Mouse (Mus musculus) limb, embryonic 12.5 days (tissue): ENCODE measurements around the gene Larp4b. TPM values are rescaled to one million over a fixed set of nuclear protein-coding genes. Genes with fewer than 3 reads are reported as not detected.

Experiments
- ATAC-seq: fragments of 200-750 bp; cut with Nextera tagmentation; 2 replicates; pipeline ENCODE4 v1.8.0; 2017; ENCODE audit warnings: low read depth, moderate TSS enrichment; ENCODE audit not compliant: insufficient number of reproducible peaks, insufficient read depth, low FRiP score, low TSS enrichment
- H3K27ac ChIP-seq: fragments of 300-500 bp; sonication (generic); 2 replicates; pipeline ENCODE4 v1.5.1; 2016; ENCODE audit warnings: mild to moderate bottlenecking, moderate library complexity
- H3K27me3 ChIP-seq: fragments of 300-500 bp; sonication (generic); 2 replicates; pipeline ENCODE4 v1.6.1; 2016; ENCODE audit warnings: mild to moderate bottlenecking, moderate library complexity
- H3K36me3 ChIP-seq: fragments of 300-500 bp; sonication (generic); 2 replicates; pipeline ENCODE4 v1.6.1; 2016; ENCODE audit warnings: mild to moderate bottlenecking, moderate library complexity
- H3K4me1 ChIP-seq: fragments of 300-500 bp; sonication (generic); replicated peaks from 2 replicates; pipeline ENCODE4 v1.6.1; 2016
- H3K4me2 ChIP-seq: fragments of 300-500 bp; sonication (generic); 2 replicates; pipeline ENCODE4 v1.6.1; 2016; ENCODE audit warnings: mild to moderate bottlenecking, moderate library complexity
- H3K4me3 ChIP-seq: fragments of 300-500 bp; sonication (generic); replicated peaks from 2 replicates; pipeline ENCODE4 v1.5.1; 2016; ENCODE audit warnings: mild to moderate bottlenecking
- H3K9ac ChIP-seq: fragments of 300-500 bp; sonication (generic); replicated peaks from 2 replicates; pipeline ENCODE4 v1.6.1; 2016; ENCODE audit warnings: mild to moderate bottlenecking, moderate library complexity
- H3K9me3 ChIP-seq: fragments of 300-500 bp; sonication (generic); 2 replicates; pipeline ENCODE4 v1.6.1; 2016; ENCODE audit warnings: mild to moderate bottlenecking, moderate library complexity
- WGBS: fragments of 180-500 bp; shearing (Covaris S2); methylation state at CpG from one replicate; pipeline ENCODE4 v1.1.7; 2016; 5-methylcytosine and 5-hydroxymethylcytosine counted together
- polyA plus RNA-seq: library from polyadenylated mRNA; unstranded; fragments of >200 nt; fragmentation: Nextera tagmentation; extraction: Ambion mirVana; gene quantifications from 2 replicates; pipeline ENCODE4 v1.2.1, GENCODE M21; 2016

Gene Larp4b
- polyA plus RNA-seq, 1 experiment from 2014 or later: 32.2 TPM

DNA sequence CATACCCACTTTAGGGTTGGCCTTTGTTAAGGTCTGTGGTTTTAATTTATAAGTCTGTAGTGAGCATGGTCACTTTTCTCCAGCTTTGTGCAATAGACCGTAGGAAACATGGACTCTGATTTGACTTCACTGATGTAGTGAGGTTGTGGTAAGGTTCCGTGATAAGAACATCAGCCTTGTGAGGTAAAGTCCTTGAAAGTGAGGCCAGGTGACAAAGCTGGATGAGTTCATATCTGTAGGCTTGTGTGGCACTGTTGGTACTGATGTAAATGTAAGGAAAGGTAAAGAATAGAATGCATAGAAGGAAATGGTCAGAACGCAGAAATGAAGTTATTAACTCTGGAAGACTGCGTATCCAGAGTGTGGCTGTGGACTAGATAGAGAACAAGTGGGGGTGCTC is 57.9 kb downstream of the Larp4b start:
- Histone ChIP-seq H3K27me3 (no peaks in the 10 kb centered on the region), H3K27ac (no peak overlapping the region), H3K36me3 (peaks cover 78% of the 10 kb centered on the region), H3K4me3 (no peak overlapping the region), H3K9me3 (no peaks in the 10 kb centered on the region), H3K4me2 (no peak overlapping the region), H3K9ac (no peak overlapping the region), H3K4me1 (peaks cover 6% of the 10 kb centered on the region; the same call in 1 of the 2 replicates)
- WGBS: 91% methylated on average over 4 of the region's 4 CpGs
- no peak for ATAC-seq

DNA sequence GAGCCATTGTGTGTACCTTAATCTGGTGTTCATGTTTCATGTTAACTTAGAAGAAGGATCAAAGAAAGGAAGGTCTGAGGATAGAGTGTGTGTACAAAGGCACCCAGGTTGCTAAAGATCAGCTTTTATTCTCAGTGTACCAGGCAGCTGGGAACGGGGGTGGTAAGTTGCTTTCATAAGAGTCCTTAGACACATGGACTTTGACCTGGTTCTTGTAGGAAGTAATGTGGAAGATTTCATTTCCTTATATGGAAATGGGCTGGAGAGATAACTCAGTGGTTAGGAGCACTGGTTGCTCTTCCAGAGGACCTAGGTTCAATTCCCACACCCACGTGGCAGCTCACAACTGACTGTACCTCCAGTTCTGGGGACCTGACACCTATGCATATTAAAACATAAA is 58.6 kb downstream of the Larp4b start:
- Histone ChIP-seq H3K4me3 (no peak overlapping the region), H3K9ac (no peak overlapping the region), H3K4me1 (peaks cover 6% of the 10 kb centered on the region; the same call in 1 of the 2 replicates), H3K36me3 (peaks cover 79% of the 10 kb centered on the region), H3K27ac (no peak overlapping the region), H3K27me3 (no peaks in the 10 kb centered on the region), H3K4me2 (no peak overlapping the region), H3K9me3 (no peaks in the 10 kb centered on the region)
- no peak for ATAC-seq
- 92% methylated on average over 2 of the region's 2 CpGs for WGBS

DNA sequence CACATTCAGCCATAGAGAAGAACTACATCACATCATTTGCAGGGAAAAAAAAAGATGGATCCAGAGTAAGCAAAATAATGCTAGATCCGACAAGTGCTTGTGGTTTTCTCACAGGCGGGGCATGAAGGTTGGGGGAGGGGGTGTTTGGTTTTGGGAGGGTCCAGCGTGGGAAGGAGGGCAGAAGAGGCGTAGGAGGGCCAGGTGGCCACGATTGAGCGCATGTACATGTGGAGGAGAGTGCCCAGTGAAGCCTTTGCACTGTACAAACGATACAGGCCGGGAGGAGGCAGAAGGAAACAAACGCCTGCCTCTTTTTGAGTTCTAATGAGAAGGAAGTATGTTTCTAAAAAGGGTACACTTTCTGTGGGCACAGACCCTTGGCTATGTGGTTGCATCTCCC is 60.1 kb downstream of the Larp4b start:
- Histone ChIP-seq H3K27ac (no peak overlapping the region), H3K36me3 (peaks cover 82% of the 10 kb centered on the region)
- 82% methylated on average over 9 of the region's 9 CpGs for WGBS

DNA sequence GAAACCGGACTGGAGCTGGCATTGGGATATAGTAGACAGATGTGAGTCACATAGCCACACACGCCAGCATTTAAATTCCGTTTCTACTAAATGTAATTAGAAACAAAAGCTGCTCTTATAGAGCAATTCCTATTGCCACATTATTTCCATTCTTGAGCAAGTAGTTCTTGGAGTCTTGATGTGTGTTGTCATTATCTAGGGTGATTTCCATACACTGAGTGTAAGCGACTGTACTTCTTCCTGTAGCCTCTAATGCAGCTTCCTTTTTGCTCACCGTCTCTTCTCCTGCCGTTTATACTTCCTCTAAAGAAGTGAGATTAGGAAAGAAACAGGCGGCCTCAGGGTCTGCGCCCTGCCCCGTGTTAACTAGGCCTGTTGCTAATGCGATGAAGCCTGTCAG is 65.6 kb downstream of the Larp4b start:
- no peak for ATAC-seq
- H3K27me3 ChIP-seq: no peaks in the 10 kb centered on the region
- WGBS: 87% methylated on average over 10 of the region's 10 CpGs
- H3K36me3 ChIP-seq: peaks cover 86% of the 10 kb centered on the region
- H3K27ac ChIP-seq: no peak overlapping the region
- no peak overlapping the region for H3K4me3 ChIP-seq
- H3K4me1 ChIP-seq: no peaks in the 10 kb centered on the region
- no peak overlapping the region for H3K9ac ChIP-seq
- H3K4me2 ChIP-seq: no peak overlapping the region
- H3K9me3 ChIP-seq: no peaks in the 10 kb centered on the region

More for the DNA sequence above, 60.1 kb downstream of the Larp4b start:
- Histone ChIP-seq H3K4me3 (no peak overlapping the region), H3K4me2 (no peak overlapping the region), H3K9me3 (no peaks in the 10 kb centered on the region), H3K4me1 (peaks cover 6% of the 10 kb centered on the region; the same call in 1 of the 2 replicates), H3K27me3 (no peaks in the 10 kb centered on the region), H3K9ac (no peak overlapping the region)
- no peak for ATAC-seq

DNA sequence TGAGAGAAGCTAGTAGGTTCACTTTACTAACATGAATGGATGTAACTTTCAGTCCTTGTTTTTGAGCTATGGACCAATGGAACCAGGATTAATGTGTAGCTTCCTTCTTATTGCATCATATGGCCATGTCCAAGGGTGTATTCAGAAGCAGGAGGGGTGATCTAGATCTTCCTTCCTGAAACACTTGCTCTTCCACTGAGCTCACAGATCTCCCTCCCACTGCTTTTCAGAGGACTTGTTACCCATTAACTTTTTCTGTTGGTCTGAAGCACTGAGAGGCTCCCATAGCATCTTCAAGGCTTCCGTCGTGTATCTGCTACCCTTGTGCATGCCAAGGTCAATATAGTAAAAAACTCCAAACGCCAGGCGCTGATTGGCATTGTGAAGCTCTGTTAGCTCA is 69.2 kb downstream of the Larp4b start:
- peaks cover 91% of the 10 kb centered on the region for H3K36me3 ChIP-seq
- ATAC-seq: no peak

DNA sequence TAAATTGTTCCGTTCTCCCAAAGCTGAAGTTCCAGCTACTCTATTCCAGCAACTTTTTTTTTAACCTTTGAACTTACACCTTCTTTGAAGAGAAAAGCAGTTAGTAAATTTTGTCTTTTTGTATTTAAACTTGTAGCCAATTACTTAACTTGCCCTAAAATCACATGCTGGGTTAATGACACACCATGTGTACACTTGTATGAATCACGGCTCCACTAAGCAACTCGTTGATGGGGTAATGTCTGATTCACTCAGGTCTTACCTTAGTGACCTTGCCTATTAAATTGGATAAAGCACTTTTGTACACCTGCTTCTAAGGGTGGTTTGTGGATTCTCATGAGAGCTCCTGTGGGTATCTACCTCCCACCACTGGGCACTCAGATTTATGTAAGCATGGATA is 74.2 kb downstream of the Larp4b start:
- Histone ChIP-seq H3K9me3 (no peaks in the 10 kb centered on the region), H3K36me3 (peaks cover 84% of the 10 kb centered on the region), H3K4me3 (no peak overlapping the region), H3K27me3 (no peaks in the 10 kb centered on the region), H3K27ac (no peak overlapping the region), H3K9ac (no peak overlapping the region), H3K4me2 (no peak overlapping the region), H3K4me1 (no peaks in the 10 kb centered on the region)
- WGBS: 77% methylated on average over 3 of the region's 3 CpGs
- ATAC-seq: no peak

More for the DNA sequence above, 69.2 kb downstream of the Larp4b start:
- H3K27ac ChIP-seq: no peak overlapping the region
- H3K4me1 ChIP-seq: no peaks in the 10 kb centered on the region
- H3K4me2 ChIP-seq: no peak overlapping the region
- no peaks in the 10 kb centered on the region for H3K27me3 ChIP-seq
- 94% methylated on average over 4 of the region's 4 CpGs for WGBS
- no peaks in the 10 kb centered on the region for H3K9me3 ChIP-seq
- no peak overlapping the region for H3K9ac ChIP-seq
- no peak overlapping the region for H3K4me3 ChIP-seq

DNA sequence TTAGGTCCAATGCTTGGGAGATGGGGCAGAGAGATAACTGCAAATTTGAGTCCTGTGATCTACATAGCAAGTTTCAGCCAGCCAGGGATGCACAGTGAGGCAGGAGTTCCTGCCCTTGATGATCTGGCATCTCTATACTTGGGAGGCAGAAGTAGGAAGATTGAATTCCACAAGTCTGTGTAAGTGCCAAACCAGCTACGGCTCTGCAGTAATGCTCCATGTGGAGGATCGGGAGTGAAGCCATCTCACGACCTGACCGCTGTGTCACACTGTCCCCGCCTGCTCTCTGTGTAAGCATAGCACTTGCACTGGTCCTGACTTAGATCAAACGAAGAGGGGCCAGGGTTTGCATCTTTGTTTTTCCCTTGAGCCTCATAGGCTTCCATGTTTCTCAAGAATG is 75.9 kb downstream of the Larp4b start:
- no peak overlapping the region for H3K4me3 ChIP-seq
- H3K27ac ChIP-seq: no peak overlapping the region
- H3K4me1 ChIP-seq: no peaks in the 10 kb centered on the region
- WGBS: 92% methylated on average over 6 of the region's 6 CpGs
- peaks cover 80% of the 10 kb centered on the region for H3K36me3 ChIP-seq
- no peaks in the 10 kb centered on the region for H3K9me3 ChIP-seq
- H3K27me3 ChIP-seq: no peaks in the 10 kb centered on the region
- no peak for ATAC-seq
- no peak overlapping the region for H3K4me2 ChIP-seq
- no peak overlapping the region for H3K9ac ChIP-seq

DNA sequence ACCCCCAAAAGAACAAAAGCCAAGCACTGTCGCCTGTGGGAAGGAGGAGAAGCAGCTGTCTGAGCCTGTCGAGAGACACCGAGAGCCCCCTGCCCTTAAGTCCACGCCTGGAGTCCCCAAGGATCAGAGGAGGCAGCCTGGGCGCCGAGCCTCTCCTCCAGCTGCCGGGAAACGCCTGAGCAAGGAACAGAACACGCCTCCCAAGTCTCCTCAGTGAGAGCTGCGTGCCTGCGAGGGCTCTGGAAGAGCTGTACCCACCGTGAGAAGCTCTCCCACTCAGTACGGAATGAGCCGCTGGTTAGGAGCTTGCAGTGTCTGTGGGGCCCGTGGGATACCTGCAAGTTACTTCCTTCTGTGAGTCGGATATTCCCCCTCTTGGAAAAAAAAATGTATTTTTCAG is 77.0 kb downstream of the Larp4b start:
- WGBS: 89% methylated on average over 16 of the region's 16 CpGs
- no peaks in the 10 kb centered on the region for H3K9me3 ChIP-seq
- peaks cover 80% of the 10 kb centered on the region for H3K36me3 ChIP-seq
- no peak overlapping the region for H3K4me3 ChIP-seq
- H3K4me1 ChIP-seq: no peaks in the 10 kb centered on the region
- H3K27ac ChIP-seq: no peak overlapping the region
- no peaks in the 10 kb centered on the region for H3K27me3 ChIP-seq
- H3K4me2 ChIP-seq: no peak overlapping the region
- H3K9ac ChIP-seq: no peak overlapping the region
- no peak for ATAC-seq

DNA sequence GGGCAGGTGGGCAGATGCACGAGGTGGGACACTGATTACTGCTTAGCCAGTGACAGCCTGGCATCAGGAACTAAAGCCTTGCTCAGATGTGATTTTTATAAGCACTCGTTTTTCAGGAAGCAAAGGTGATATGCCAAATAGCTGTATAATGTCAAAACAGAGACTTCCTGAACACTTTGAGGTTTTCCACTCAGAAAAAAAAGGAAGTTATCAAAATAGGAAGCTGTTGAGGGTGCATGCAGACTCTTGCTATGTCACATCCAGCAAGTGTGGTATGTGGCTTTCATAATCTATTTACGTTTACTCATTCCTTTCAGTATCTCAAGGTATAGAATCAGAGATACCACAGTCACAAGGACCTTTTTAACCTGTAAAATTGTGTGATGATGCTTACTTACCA is 79.7 kb downstream of the Larp4b start:
- no peak for ATAC-seq
- H3K4me2 ChIP-seq: no peak overlapping the region
- no peak overlapping the region for H3K27ac ChIP-seq
- H3K9ac ChIP-seq: no peak overlapping the region
- no peaks in the 10 kb centered on the region for H3K9me3 ChIP-seq
- H3K27me3 ChIP-seq: no peaks in the 10 kb centered on the region
- no peaks in the 10 kb centered on the region for H3K4me1 ChIP-seq
- 74% methylated on average over 3 of the region's 3 CpGs for WGBS
- no peak overlapping the region for H3K4me3 ChIP-seq
- peaks cover 53% of the 10 kb centered on the region for H3K36me3 ChIP-seq

DNA sequence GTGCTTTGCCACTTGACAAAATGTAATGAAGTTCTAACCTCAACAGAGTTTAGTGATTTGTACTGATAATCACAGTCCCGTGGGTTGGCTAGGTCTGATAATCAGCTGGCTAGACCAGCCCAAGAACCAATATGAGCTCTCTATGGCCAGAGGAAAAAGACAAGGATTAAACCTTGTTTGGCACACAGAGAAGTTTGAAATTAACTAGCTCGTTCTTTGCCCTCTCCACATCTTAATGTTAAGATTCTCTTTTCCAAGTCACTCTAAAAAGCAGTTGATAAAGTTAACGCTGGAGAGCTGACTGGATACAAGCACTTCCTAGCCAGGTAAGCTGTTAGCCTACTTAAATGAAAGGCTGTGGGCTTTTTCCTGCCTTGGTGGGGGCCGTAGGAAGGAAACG is 81.5 kb downstream of the Larp4b start:
- ATAC-seq: no peak
- H3K9ac ChIP-seq: no peak overlapping the region
- 90% methylated on average over 5 of the region's 5 CpGs for WGBS
- no peaks in the 10 kb centered on the region for H3K27me3 ChIP-seq
- H3K4me2 ChIP-seq: no peak overlapping the region
- H3K36me3 ChIP-seq: peaks cover 36% of the 10 kb centered on the region
- no peaks in the 10 kb centered on the region for H3K9me3 ChIP-seq
- H3K4me3 ChIP-seq: no peak overlapping the region
- peaks cover 11% of the 10 kb centered on the region; the same call in 1 of the 2 replicates for H3K4me1 ChIP-seq
- H3K27ac ChIP-seq: no peak overlapping the region

DNA sequence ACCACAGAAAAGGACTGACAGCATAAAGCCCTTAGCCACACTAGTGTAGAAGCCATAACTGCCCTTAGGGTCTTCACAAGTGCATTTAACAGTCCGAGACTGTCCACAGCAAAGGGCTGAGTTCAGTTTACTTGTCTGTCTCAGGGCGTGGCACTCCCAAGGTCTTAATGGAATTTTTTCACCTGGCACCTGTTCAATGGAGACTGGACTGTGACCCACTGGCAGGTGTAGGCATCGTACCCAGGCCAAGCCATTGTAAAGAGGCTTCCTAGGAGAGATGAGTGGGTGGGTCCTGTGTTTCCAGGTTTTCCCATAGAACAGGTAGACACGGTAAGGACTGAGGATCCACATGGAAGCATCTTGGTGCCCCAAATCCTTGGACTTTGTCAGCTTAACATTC is 84.6 kb downstream of the Larp4b start:
- 94% methylated on average over 4 of the region's 4 CpGs for WGBS

DNA sequence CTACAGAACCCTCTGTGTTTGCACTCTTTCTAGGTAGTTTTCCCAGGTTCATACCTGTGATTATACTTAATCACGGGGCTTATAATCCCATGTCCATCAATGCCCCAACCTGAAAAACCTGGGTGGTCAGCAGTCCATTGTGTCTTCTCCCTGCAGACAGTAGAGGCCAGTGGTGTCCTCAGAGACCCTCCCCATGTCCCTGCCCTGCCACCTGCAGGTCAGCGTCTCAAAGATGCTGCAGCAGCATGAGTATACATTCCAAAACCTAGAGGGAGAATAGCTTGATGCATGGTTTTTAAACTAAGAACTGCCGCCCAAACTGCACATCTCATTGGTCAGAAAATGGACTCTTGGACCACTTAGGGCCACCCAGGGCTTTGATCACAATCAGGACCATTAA is 85.0 kb downstream of the Larp4b start:
- WGBS: 52% methylated on average over 3 of the region's 3 CpGs

More for the DNA sequence above, 84.6 kb downstream of the Larp4b start:
- no peak for ATAC-seq
- Histone ChIP-seq H3K27me3 (no peaks in the 10 kb centered on the region), H3K27ac (no peak overlapping the region), H3K4me2 (no peak overlapping the region), H3K4me1 (peaks cover 13% of the 10 kb centered on the region; the same call in 1 of the 2 replicates), H3K4me3 (no peak overlapping the region), H3K9me3 (no peaks in the 10 kb centered on the region), H3K9ac (no peak overlapping the region), H3K36me3 (peaks cover 16% of the 10 kb centered on the region)

More for the DNA sequence above, 85.0 kb downstream of the Larp4b start:
- Histone ChIP-seq H3K27me3 (no peaks in the 10 kb centered on the region), H3K9ac (no peak overlapping the region), H3K4me3 (no peak overlapping the region), H3K9me3 (no peaks in the 10 kb centered on the region), H3K4me1 (peaks cover 13% of the 10 kb centered on the region; the same call in 1 of the 2 replicates), H3K4me2 (no peak overlapping the region), H3K36me3 (peaks cover 14% of the 10 kb centered on the region), H3K27ac (no peak overlapping the region)
- ATAC-seq: no peak
